Mouse (Mus musculus) C2C12 (cell line): Measurements from ENCODE around the gene Sptbn2.

Source experiments
- CTCF ChIP-seq: IDR thresholded peaks from one replicate; pipeline ENCODE4 v1.5.1; 2011; ENCODE audit not compliant: control insufficient read depth, insufficient read depth, insufficient read length
- FOSL1 ChIP-seq: IDR thresholded peaks from one replicate; pipeline ENCODE4 v1.8.0; 2011; ENCODE audit warnings: mild to moderate bottlenecking, low read length; ENCODE audit not compliant: poor library complexity, insufficient read depth, severe bottlenecking
- MAX ChIP-seq: IDR thresholded peaks from one replicate; pipeline ENCODE4 v1.6.1; 2011; ENCODE audit warnings: mild to moderate bottlenecking, control low read depth
- MYOG ChIP-seq: IDR thresholded peaks from one replicate; pipeline ENCODE4 v1.6.1; 2011; ENCODE audit not compliant: control insufficient read depth, insufficient read length; ENCODE audit errors: extremely low read depth
- USF1 ChIP-seq: IDR thresholded peaks from one replicate; pipeline ENCODE4 v1.6.1; 2011; ENCODE audit warnings: low read depth, mild to moderate bottlenecking, control low read depth, moderate library complexity

DNA sequence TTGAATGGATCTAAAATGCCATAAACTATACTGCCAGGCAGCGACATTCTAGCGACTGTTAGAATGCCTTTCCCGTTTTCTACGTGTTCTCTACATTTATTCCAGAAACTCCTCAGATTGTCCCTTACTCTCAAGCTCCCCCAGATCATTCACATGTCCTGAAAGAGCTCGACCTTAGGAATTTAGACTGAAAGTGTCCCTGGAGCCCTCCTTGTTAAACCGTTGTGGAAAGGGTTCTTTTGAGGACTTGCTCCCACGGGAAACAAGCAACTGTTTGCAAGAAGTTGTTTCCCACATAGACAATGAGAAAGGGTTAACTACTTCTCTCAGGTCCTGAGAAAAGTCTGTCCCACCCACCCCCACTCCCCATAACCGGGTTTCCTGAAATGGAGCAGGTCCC lies 10.3 kb upstream of the Sptbn2 start:
- TF ChIP-seq CTCF: no peak
- no peak for TF ChIP-seq USF1
- no peak for TF ChIP-seq FOSL1
- no peak for TF ChIP-seq MYOG
- TF ChIP-seq MAX: no peak
